Mouse (Mus musculus) bone marrow macrophage, adult 2 months (primary cell): ENCODE results near the gene Rrp9.

Experiments
- CTCF ChIP-seq: IDR thresholded peaks from 2 replicates; pipeline ENCODE4 v1.5.1; 2012; ENCODE audit warnings: low read depth, mild to moderate bottlenecking, low read length, moderate library complexity
- POLR2A ChIP-seq: IDR thresholded peaks from 2 replicates; pipeline ENCODE4 v1.6.1; 2012; ENCODE audit warnings: mild to moderate bottlenecking, low read depth, low read length, borderline replicate concordance

DNA sequence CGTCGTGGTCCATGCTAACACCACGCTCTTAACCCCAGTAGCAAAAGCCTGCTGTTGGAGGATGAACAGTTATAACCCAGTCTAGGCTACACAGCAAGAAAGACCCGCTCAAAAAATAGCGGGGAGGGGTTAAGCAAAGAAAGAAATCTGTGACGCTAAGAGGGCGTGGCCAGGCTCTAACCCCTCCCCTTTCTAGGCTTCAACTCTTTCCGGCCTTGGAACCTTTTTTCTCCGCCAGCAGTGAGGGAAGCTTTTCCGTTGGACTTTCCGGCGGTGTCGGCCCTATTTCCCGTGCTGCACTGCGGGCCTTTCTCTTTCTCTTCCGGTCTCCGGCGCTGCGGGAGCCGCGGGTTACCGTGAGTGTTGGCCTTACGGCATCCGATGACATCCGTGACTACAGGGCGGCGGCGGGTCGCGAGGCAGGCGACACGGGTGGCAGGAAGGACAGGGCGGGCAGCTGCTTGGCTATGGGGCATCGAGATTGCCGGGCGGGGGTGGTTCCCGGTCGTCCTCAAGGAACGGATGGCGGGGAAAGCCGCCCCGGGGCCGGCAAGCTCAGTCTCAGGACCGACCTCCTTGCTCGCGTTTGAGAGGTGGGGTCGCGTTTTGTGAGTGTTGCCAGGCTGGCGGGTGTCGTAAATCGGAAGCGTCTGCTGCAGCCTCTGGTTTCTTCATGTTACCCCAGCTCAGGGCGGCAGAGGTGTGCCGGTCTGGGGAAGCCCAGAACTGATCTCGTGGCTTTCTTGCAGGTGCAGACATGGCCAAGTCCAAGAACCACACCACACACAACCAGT is 46.3 kb upstream of the Rrp9 start, which contains the start of gene Rpl29:
- no peak for TF ChIP-seq CTCF
- no peak; the same call in 1 of the 2 replicates for TF ChIP-seq POLR2A
